Mouse (Mus musculus) liver, embryonic 15.5 days (tissue): ENCODE measurements around the gene Gcnt3. TPM values are rescaled to one million over a fixed set of nuclear protein-coding genes. Genes with fewer than 3 reads are reported as not detected.

Experiments used
- ATAC-seq: fragments of 200-750 bp; cut with Nextera tagmentation; 2 replicates; pipeline ENCODE4 v1.8.0; 2017; ENCODE audit warnings: moderate number of reproducible peaks, mild to moderate bottlenecking, moderate library complexity; ENCODE audit not compliant: insufficient read depth
- H3K27ac ChIP-seq: fragments of 300-500 bp; sonication (generic); replicated peaks from 2 replicates; pipeline ENCODE4 v1.5.1; 2015; ENCODE audit warnings: mild to moderate bottlenecking, inconsistent platforms
- H3K27me3 ChIP-seq: fragments of 300-500 bp; sonication (generic); 2 replicates; pipeline ENCODE4 v1.6.1; 2015; ENCODE audit warnings: mild to moderate bottlenecking, inconsistent platforms
- H3K36me3 ChIP-seq: fragments of 300-500 bp; sonication (generic); replicated peaks from 2 replicates; pipeline ENCODE4 v1.6.1; 2015; ENCODE audit warnings: moderate library complexity, mild to moderate bottlenecking, inconsistent platforms
- H3K4me1 ChIP-seq: fragments of 300-500 bp; sonication (generic); replicated peaks from 2 replicates; pipeline ENCODE4 v1.6.1; 2015; ENCODE audit warnings: inconsistent platforms
- H3K4me2 ChIP-seq: fragments of 300-500 bp; sonication (generic); 2 replicates; pipeline ENCODE4 v1.6.1; 2015; ENCODE audit warnings: moderate library complexity, mild to moderate bottlenecking, inconsistent platforms
- H3K4me3 ChIP-seq: fragments of 300-500 bp; sonication (generic); replicated peaks from 2 replicates; pipeline ENCODE4 v1.5.1; 2015; ENCODE audit warnings: mild to moderate bottlenecking, inconsistent platforms
- H3K9ac ChIP-seq: fragments of 300-500 bp; sonication (generic); 2 replicates; pipeline ENCODE4 v1.6.1; 2015; ENCODE audit warnings: moderate library complexity, mild to moderate bottlenecking, inconsistent platforms
- H3K9me3 ChIP-seq: fragments of 300-500 bp; sonication (generic); replicated peaks from 2 replicates; pipeline ENCODE4 v1.6.1; 2016; ENCODE audit warnings: inconsistent platforms
- WGBS: fragments of 180-500 bp; shearing (Covaris S2); methylation state at CpG from one replicate; pipeline ENCODE4 v1.1.7; 2015; ENCODE audit warnings: mixed read lengths; ENCODE audit not compliant: insufficient replicate concordance; 5-methylcytosine and 5-hydroxymethylcytosine counted together
- polyA plus RNA-seq: library from polyadenylated mRNA; unstranded; fragments of >200 nt; fragmentation: Nextera tagmentation; extraction: Ambion mirVana; gene quantifications from 2 replicates; pipeline ENCODE4 v1.2.1, GENCODE M21; 2015

The Gcnt3 gene
- not detected in 2 replicates for polyA plus RNA-seq

DNA sequence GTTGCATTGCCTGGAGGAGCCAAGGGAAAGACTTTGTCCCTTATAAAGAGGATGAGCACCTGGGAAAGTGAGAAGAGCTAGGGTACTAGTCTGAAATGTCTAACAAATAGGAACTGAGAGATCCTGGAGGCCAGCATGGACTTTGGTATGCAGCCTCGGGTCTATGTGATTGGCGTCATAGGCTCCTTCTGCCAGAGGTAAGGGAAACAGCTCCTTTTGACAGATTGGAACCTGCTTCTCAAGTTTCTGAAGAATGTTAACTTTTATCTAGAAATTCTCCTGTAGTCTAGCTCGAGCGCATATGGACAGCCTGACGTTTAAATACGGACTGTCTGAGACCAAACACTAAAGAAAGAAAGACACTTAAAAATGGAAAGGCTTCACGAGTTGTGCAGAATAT lies at the start of gene Gcnt3:
Gene Gcnt3 (minus strand): TSS at position 101 of the 400 bp plus-strand sequence.
- Histone ChIP-seq H3K9ac (no peak within 1 kb of the TSS), H3K4me2 (no peak within 1 kb of the TSS), H3K4me1 (peaks cover 7% of the 10 kb centered on the region; the same call in 1 of the 2 replicates), H3K27ac (no peak within 1 kb of the TSS), H3K9me3 (no peaks in the 10 kb centered on the region), H3K36me3 (no peaks in the 10 kb centered on the region), H3K4me3 (no peak within 1 kb of the TSS), H3K27me3 (peaks cover 36% of the 10 kb centered on the region)
- ATAC-seq = no peak
- 66% methylated on average over 7 of the region's 7 CpGs for WGBS

DNA sequence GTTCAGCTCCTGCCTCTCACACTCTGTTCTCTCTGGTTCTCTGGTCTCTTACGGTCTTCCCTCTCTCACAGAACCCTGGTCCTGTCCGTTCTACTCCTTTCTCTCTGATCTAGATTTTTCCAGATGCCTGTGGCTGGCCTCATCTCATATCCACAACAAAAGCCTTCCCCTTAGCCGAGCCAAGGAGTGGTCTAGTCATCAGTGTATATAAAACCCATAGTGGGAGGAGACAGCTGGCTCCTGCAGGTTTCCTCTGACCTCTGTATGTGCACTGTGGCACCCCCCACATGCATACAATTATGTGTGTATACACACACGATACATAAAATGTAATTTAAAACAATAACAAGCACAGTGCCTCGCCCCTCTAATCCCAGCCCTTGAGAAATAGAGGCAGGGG lies 49.5 kb upstream of the Gcnt3 start:
- ATAC-seq = no peak
- no peaks in the 10 kb centered on the region for H3K27me3 ChIP-seq
- H3K9ac ChIP-seq = no peak overlapping the region
- H3K27ac ChIP-seq = no peak overlapping the region
- no peaks in the 10 kb centered on the region for H3K36me3 ChIP-seq
- H3K4me2 ChIP-seq = no peak overlapping the region
- 56% methylated on average over 5 of the region's 5 CpGs for WGBS
- no peak overlapping the region for H3K4me3 ChIP-seq
- H3K4me1 ChIP-seq = no peaks in the 10 kb centered on the region
- no peaks in the 10 kb centered on the region for H3K9me3 ChIP-seq

DNA sequence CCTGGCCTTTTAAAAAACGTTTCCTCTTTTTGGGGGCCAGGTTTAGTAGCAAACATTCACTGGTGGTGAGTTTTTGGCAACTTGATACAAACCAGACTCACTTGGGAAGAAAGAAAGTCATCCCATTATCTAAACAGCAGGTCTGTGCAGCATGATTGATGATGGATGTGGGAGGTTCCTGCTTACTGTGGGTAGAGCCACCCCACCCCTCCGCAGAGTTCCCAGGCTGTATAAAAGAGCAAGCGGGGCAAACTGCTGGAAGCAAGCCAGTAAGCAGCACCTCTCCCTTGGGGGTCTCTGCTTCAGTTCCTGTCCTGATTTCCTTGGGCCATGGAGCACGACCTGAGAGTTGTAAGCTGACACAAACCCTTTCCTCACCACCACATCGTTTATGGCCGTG lies 48.2 kb upstream of the Gcnt3 start:
- H3K27me3 ChIP-seq = no peaks in the 10 kb centered on the region
- no peak overlapping the region for H3K9ac ChIP-seq
- no peaks in the 10 kb centered on the region for H3K4me1 ChIP-seq
- H3K4me2 ChIP-seq = no peak overlapping the region
- no peaks in the 10 kb centered on the region for H3K9me3 ChIP-seq
- ATAC-seq = no peak
- no peaks in the 10 kb centered on the region for H3K36me3 ChIP-seq
- no peak overlapping the region for H3K27ac ChIP-seq
- no peak overlapping the region for H3K4me3 ChIP-seq
- 42% methylated on average over 6 of the region's 6 CpGs for WGBS

DNA sequence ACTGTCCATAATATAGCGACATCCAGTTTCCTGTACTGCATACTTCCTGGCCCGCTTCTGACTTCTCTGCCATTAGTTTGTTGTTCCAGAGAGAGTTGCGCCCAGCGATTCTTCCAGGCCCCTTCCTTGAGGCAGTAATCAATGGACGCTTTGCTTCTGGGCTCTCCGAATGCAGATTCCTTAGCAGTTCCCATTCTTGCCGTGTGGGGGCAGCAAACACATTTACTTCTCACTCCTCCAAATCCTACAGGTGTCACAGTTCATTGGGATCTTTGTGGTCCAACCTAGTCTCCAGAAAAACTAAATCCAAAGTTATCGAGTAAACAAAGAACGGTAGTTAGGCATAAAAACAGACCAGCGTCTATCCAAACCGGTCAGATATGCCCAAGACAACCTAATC lies 46.2 kb upstream of the Gcnt3 start:
- no peak for ATAC-seq
- Histone ChIP-seq H3K9me3 (no peaks in the 10 kb centered on the region), H3K9ac (no peak overlapping the region), H3K4me1 (no peaks in the 10 kb centered on the region), H3K4me3 (no peak overlapping the region), H3K4me2 (no peak overlapping the region), H3K27ac (no peak overlapping the region), H3K36me3 (no peaks in the 10 kb centered on the region), H3K27me3 (no peaks in the 10 kb centered on the region)
- 57% methylated on average over 11 of the region's 11 CpGs for WGBS

DNA sequence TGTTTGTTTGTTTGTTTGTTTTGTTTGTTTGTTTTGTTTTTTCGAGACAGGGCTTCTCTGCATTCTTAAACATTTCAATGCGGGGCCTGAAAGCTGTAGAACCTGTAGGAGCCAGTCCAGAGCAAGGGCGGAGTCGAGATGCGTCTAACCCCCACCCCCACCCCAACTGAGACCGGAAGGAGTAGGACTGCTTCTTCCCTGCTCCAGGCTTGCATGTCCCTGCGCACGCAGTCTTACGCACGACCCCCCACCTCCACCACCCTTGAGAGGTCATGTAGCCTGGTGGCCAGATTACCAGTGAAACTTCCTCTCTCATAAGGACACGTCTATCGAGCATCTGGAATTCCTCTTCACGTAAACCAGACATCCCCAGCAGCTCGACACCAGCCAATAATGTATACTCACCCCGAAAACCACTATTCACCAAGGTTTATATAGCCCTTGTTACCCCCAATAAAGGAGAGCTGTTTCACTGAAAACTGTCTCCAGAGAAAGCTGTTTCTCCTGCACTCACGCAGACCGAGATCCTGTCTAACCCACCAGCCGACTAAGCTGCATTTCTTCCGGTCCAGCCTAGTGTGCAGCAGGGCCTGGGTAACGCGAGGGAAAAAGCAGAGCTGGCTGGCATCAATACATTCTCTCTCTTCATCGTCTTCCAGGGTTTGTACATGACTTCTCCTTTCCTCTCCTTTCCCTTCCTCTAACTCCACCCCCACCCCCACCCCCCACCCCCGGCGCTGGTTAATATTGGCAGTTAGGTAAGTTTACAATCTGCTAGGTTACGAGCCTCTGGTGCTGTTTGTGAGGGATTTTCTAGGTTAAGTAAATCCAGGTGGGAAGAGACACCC lies 44.7 kb upstream of the Gcnt3 start:
- WGBS = 47% methylated on average over 25 of the region's 25 CpGs
- no peaks in the 10 kb centered on the region for H3K36me3 ChIP-seq

DNA sequence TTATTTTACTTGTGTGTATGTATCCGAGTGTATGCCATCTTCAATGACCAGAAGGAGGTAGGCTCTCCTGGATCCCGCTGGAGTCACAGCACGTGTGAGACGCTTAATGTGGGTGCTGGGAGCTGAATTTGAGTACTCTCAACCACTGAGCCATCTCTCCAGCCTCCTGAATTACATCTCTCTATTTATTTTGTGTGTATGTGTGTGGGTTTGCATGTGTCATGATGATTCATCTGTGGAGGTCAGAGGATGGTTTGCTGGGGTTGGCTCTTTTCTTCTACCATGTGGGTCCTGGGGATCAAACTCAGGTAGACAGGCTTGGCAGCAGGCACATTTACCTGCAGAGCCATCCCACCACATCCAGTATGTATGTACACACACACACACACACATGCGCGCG lies 43.9 kb upstream of the Gcnt3 start:
- ATAC-seq = no peak
- H3K9me3 ChIP-seq = no peaks in the 10 kb centered on the region
- WGBS = 83% methylated on average over 7 of the region's 7 CpGs
- no peaks in the 10 kb centered on the region for H3K27me3 ChIP-seq
- H3K36me3 ChIP-seq = no peaks in the 10 kb centered on the region
- no peak overlapping the region for H3K4me2 ChIP-seq
- H3K4me3 ChIP-seq = no peak overlapping the region
- no peak overlapping the region for H3K27ac ChIP-seq
- no peak overlapping the region for H3K9ac ChIP-seq
- H3K4me1 ChIP-seq = peaks cover 6% of the 10 kb centered on the region

More for the DNA sequence above, 44.7 kb upstream of the Gcnt3 start:
- Histone ChIP-seq H3K9ac (no peak overlapping the region), H3K4me1 (peaks cover 6% of the 10 kb centered on the region), H3K27ac (no peak overlapping the region), H3K4me3 (no peak overlapping the region), H3K9me3 (no peaks in the 10 kb centered on the region), H3K4me2 (peak overlapping the region; percentile 30), H3K27me3 (no peaks in the 10 kb centered on the region)
- ATAC-seq = no peak

DNA sequence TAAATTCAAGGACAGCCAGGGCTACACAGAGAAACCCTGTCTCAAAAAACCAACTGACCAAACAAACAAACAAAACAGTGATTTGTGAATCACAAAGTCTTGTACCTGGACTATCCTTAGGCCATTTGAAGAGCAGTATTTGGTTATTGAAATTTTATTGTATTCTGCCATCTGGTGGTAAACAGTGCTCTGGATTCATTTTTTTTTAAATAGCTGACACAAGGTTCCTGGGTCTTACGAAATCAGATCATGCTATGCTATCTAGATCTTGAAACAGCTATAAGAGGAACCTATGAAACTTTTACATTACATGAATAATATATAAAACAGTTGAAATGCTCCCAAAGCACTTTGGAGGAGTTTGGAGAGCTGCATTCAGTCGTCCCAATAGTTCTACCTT lies 43.1 kb upstream of the Gcnt3 start:
- Histone ChIP-seq H3K4me2 (no peak overlapping the region), H3K4me3 (no peak overlapping the region), H3K36me3 (no peaks in the 10 kb centered on the region), H3K9me3 (no peaks in the 10 kb centered on the region), H3K9ac (no peak overlapping the region), H3K27me3 (no peaks in the 10 kb centered on the region), H3K27ac (no peak overlapping the region), H3K4me1 (peaks cover 6% of the 10 kb centered on the region)
- 46% methylated on average over 2 of the region's 2 CpGs for WGBS
- ATAC-seq = no peak

DNA sequence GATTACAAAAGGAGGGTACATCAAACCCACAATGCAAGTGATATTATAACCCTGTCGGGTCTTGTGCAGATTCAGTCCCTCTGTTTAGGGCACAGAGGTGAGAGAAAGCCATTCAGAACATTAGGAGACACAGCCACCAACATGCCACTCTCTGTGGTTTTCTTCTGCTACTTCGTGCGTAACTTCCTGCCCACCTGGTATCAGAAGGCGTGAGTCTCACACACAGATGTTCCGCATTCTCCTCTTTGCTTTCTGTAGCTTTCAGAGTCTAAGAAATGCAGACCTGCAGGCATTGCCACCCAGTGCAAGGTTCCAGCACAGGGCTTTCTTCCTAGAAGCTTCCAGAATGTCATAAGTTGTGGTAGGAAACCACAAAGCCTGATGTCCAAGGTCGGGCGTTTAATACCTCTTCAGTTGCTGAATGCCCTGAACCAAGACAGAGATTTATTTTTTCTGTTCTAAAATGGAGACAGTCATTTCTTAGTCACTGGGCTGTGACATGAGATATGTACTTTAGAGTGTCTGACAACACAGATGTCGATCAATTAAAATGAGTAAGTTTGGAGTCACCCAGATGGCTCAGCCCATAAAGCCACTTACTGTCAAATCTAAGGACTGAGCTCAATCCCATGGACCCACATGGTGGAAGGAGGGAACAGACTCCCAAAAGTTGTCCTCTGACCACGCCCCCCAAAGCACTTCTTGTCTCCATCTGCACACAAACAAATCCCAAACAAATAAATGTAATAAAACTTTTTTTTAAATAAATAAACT lies 42.3 kb upstream of the Gcnt3 start:
- H3K4me2 ChIP-seq = no peak overlapping the region
- H3K27ac ChIP-seq = no peak overlapping the region
- WGBS = 51% methylated on average over 9 of the region's 9 CpGs
- H3K9ac ChIP-seq = no peak overlapping the region
- no peaks in the 10 kb centered on the region for H3K27me3 ChIP-seq
- peaks cover 6% of the 10 kb centered on the region for H3K4me1 ChIP-seq
- ATAC-seq = no peak
- no peaks in the 10 kb centered on the region for H3K36me3 ChIP-seq
- no peaks in the 10 kb centered on the region for H3K9me3 ChIP-seq
- H3K4me3 ChIP-seq = no peak overlapping the region

DNA sequence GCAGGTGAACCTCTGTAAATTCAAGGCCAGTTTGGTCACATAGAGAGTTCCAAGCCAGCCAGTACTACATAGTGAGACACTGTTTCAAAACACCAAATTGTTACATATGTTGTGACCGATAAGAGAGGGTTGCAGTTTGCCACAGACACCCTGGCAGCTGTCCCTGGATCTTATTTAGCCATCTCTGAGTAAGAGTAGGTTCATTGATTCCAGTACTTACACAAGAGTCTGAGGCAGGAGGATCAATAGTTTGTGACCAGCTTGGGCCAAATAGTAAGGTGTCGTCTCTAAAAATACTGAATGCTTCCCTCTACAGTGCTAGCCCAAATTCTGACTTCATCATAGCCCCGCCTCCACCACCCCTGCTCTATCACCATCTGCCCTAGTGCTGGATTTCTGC lies 40.1 kb upstream of the Gcnt3 start:
- Histone ChIP-seq H3K4me2 (no peak overlapping the region), H3K9ac (no peak overlapping the region), H3K4me1 (peaks cover 6% of the 10 kb centered on the region), H3K9me3 (no peaks in the 10 kb centered on the region), H3K36me3 (no peaks in the 10 kb centered on the region), H3K27ac (no peak overlapping the region), H3K4me3 (no peak overlapping the region), H3K27me3 (no peaks in the 10 kb centered on the region)
- WGBS = 59% methylated on average over 3 of the region's 3 CpGs
- ATAC-seq = peak; percentile 42; the same call in 1 of the 2 replicates

DNA sequence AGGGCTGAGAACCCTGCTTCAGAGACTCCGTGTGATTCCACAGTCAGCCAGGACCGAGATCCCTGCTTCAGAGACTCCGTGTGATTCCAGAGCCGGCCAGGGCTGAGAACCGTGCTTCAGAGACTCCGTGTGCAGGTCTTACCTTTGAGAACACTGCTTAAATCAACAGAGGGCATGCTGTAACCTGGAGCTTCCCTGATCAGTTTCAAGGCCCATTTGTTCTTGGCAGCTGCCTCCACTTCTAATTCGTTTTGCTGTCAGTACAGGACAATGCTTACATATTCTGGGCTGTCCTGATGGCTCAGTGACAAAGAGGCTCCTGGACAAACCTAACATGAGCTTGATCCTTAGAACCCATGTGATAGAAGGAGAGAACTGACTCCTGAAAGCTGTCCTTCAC lies 39.3 kb upstream of the Gcnt3 start:
- WGBS = 66% methylated on average over 7 of the region's 7 CpGs
- no peaks in the 10 kb centered on the region for H3K36me3 ChIP-seq
- H3K4me1 ChIP-seq = peaks cover 6% of the 10 kb centered on the region
- H3K4me3 ChIP-seq = no peak overlapping the region
- H3K27me3 ChIP-seq = no peaks in the 10 kb centered on the region
- no peak overlapping the region for H3K4me2 ChIP-seq
- no peak for ATAC-seq
- no peaks in the 10 kb centered on the region for H3K9me3 ChIP-seq
- H3K27ac ChIP-seq = no peak overlapping the region
- no peak overlapping the region for H3K9ac ChIP-seq

DNA sequence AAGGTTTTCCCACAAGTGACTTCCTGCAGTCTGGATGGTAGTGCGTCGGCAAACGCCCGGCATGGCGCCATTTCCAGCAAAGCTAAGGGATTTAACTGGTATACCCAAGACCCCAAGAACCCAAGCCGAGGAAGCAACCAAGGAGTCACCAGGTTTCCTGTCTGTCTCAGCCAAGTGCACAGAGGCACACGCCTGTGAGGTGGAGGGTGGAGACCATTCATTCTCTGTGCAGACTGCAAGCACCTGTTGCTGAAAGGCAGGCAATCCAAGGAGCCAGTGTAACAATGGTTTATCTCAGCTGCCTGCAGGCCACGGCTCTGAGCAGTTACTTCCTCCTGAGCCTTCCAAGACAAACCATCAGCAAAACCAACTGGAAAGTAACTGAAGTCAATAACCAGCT lies 34.5 kb upstream of the Gcnt3 start:
- Histone ChIP-seq H3K9ac (no peak overlapping the region), H3K27me3 (no peaks in the 10 kb centered on the region), H3K4me1 (no peaks in the 10 kb centered on the region), H3K27ac (no peak overlapping the region), H3K36me3 (no peaks in the 10 kb centered on the region), H3K4me3 (no peak overlapping the region), H3K9me3 (no peaks in the 10 kb centered on the region), H3K4me2 (no peak overlapping the region)
- ATAC-seq = no peak
- 59% methylated on average over 8 of the region's 8 CpGs for WGBS
